Mouse (Mus musculus) testis, adult 2 months (tissue): Measurements from ENCODE around the gene Erfe. TPM values are rescaled to one million over a fixed set of nuclear protein-coding genes. Genes with fewer than 3 reads are reported as not detected.

Source experiments
- H3K27ac ChIP-seq: fragments of 200-500 bp; 2 replicates; pipeline ENCODE4 v1.5.1; 2012; ENCODE audit warnings: low read depth, low read length; ENCODE audit not compliant: control insufficient read depth, insufficient read depth
- H3K27me3 ChIP-seq: fragments of 200-500 bp; 2 replicates; pipeline ENCODE4 v1.6.1; 2012; ENCODE audit warnings: mild to moderate bottlenecking, low read length, moderate library complexity; ENCODE audit not compliant: control insufficient read depth, insufficient read depth
- H3K36me3 ChIP-seq: fragments of 200-500 bp; 2 replicates; pipeline ENCODE4 v1.6.1; 2012; ENCODE audit warnings: mild to moderate bottlenecking, low read length; ENCODE audit not compliant: control insufficient read depth, insufficient read depth
- H3K4me1 ChIP-seq: fragments of 200-500 bp; 2 replicates; pipeline ENCODE4 v1.6.1; 2012; ENCODE audit warnings: low read length; ENCODE audit not compliant: control insufficient read depth, insufficient read depth
- H3K4me3 ChIP-seq: fragments of 200-500 bp; 2 replicates; pipeline ENCODE4 v1.5.1; 2012; ENCODE audit warnings: low read depth, mild to moderate bottlenecking, low read length, moderate library complexity, mixed read lengths; ENCODE audit not compliant: control insufficient read depth
- CTCF ChIP-seq: fragments of 200-500 bp; IDR thresholded peaks from 2 replicates; pipeline ENCODE4 v1.5.1; 2012; ENCODE audit warnings: low read depth, mild to moderate bottlenecking, inconsistent platforms, low read length, moderate library complexity; ENCODE audit not compliant: control insufficient read depth, insufficient read depth, insufficient replicate concordance
- POLR2A ChIP-seq: fragments of 200-500 bp; IDR thresholded peaks from 2 replicates; pipeline ENCODE4 v1.6.1; 2012; ENCODE audit warnings: low read depth, mild to moderate bottlenecking, inconsistent platforms, low read length, moderate library complexity; ENCODE audit not compliant: control insufficient read depth
- polyA plus RNA-seq: library from polyadenylated mRNA; depleted of rRNA; stranded (reverse); fragments of >200 nt; gene quantifications from 2 replicates; pipeline ENCODE4 v1.2.3, GENCODE M21; 2012

Gene Erfe
- polyA plus RNA-seq, 1 experiment: 1.2 TPM

- H3K36me3 ChIP-seq: no peaks in the 10 kb centered on the region
- TF ChIP-seq CTCF (no peak), POLR2A (no peak)
Observed at GRCm38 (mm10) chr1:91356105-91356504, 10.1 kb upstream of the Erfe start.

GRCm38 (mm10) chr1:91362113-91362512, 4.1 kb upstream of the Erfe start:
- no peaks in the 10 kb centered on the region for H3K27me3 ChIP-seq
- no peak overlapping the region for H3K4me3 ChIP-seq
- TF ChIP-seq POLR2A (no peak), CTCF (no peak)

More at GRCm38 (mm10) chr1:91356105-91356504, 10.1 kb upstream of the Erfe start:
- Histone ChIP-seq H3K4me3 (no peak overlapping the region), H3K4me1 (no peaks in the 10 kb centered on the region), H3K27me3 (no peaks in the 10 kb centered on the region), H3K27ac (no peak overlapping the region)

GRCm38 (mm10) chr1:91364822-91365644, 1.2 kb upstream of the Erfe start:
- Histone ChIP-seq H3K36me3 (no peaks in the 10 kb centered on the region), H3K4me1 (peaks cover 17% of the 10 kb centered on the region), H3K27ac (no peak overlapping the region), H3K27me3 (no peaks in the 10 kb centered on the region), H3K4me3 (no peak overlapping the region)
- TF ChIP-seq POLR2A: no peak
- no peak for TF ChIP-seq CTCF

More at GRCm38 (mm10) chr1:91362113-91362512, 4.1 kb upstream of the Erfe start:
- no peak overlapping the region for H3K27ac ChIP-seq
- no peaks in the 10 kb centered on the region for H3K36me3 ChIP-seq
- peaks cover 16% of the 10 kb centered on the region for H3K4me1 ChIP-seq

- Histone ChIP-seq H3K4me3 (peak overlapping the region; percentile 82), H3K27ac (no peak overlapping the region), H3K27me3 (no peaks in the 10 kb centered on the region), H3K36me3 (no peaks in the 10 kb centered on the region), H3K4me1 (peaks cover 17% of the 10 kb centered on the region)
- TF ChIP-seq POLR2A (no peak), CTCF (no peak)
Observed at GRCm38 (mm10) chr1:91365816-91366214, 415 bp upstream of the Erfe start.

GRCm38 (mm10) chr1:91367295-91367694, 1.1 kb downstream of the Erfe start:
- Histone ChIP-seq H3K36me3 (no peaks in the 10 kb centered on the region), H3K27ac (no peak overlapping the region), H3K27me3 (no peaks in the 10 kb centered on the region), H3K4me1 (peaks cover 17% of the 10 kb centered on the region), H3K4me3 (no peak overlapping the region)
- no peak for TF ChIP-seq CTCF
- TF ChIP-seq POLR2A: no peak

GRCm38 (mm10) chr1:91369408-91369807, 3.2 kb downstream of the Erfe start:
- H3K4me1 ChIP-seq: peaks cover 17% of the 10 kb centered on the region
- no peaks in the 10 kb centered on the region; the same call in 1 of the 2 replicates for H3K36me3 ChIP-seq
- H3K4me3 ChIP-seq: no peak overlapping the region
- no peaks in the 10 kb centered on the region for H3K27me3 ChIP-seq
- H3K27ac ChIP-seq: no peak overlapping the region
- no peak for TF ChIP-seq CTCF
- no peak for TF ChIP-seq POLR2A

- Histone ChIP-seq H3K4me3 (no peak overlapping the region), H3K27me3 (no peaks in the 10 kb centered on the region), H3K27ac (no peak overlapping the region), H3K36me3 (no peaks in the 10 kb centered on the region; the same call in 1 of the 2 replicates), H3K4me1 (peaks cover 17% of the 10 kb centered on the region)
- no peak for TF ChIP-seq POLR2A
- no peak for TF ChIP-seq CTCF
Observed at GRCm38 (mm10) chr1:91370055-91370454, 3.8 kb downstream of the Erfe start.

- Histone ChIP-seq H3K27me3 (no peaks in the 10 kb centered on the region), H3K4me3 (no peak overlapping the region), H3K27ac (no peak overlapping the region), H3K4me1 (no peaks in the 10 kb centered on the region), H3K36me3 (peaks cover 1% of the 10 kb centered on the region; the same call in 1 of the 2 replicates)
- TF ChIP-seq POLR2A: no peak
- TF ChIP-seq CTCF: no peak
Observed at GRCm38 (mm10) chr1:91373414-91373835, 7.2 kb downstream of the Erfe start.
